In genomic region chr5:137046324-137046718, GRCm38 (mm10) we compare ENCODE assay signal across 8 mouse cellular contexts. TPM values are rescaled to one million over a fixed set of nuclear protein-coding genes. Genes with fewer than 3 reads are reported as not detected.
DNase-seq lines count a peak whose midpoint lies in the region; ATAC-seq and TF ChIP-seq lines count a peak whose summit lies in the region.

No protein-coding gene starts in this region.

- no peaks in the 10 kb centered on the region for H3K27me3 ChIP-seq in heart, postnatal 0 days (ENCODE audit: control insufficient read depth, insufficient read depth, low read length)
- H3K27me3 ChIP-seq in hindbrain, embryonic 15.5 days, result no peaks in the 10 kb centered on the region
- no peaks in the 10 kb centered on the region for H3K27me3 ChIP-seq in midbrain, embryonic 16.5 days (ENCODE audit: control insufficient read depth, insufficient read depth, low read depth, low read length)

- 22% methylated on average over 5 of the region's 5 CpGs for WGBS in heart, postnatal 0 days
- 18% methylated on average over 5 of the region's 5 CpGs for WGBS in hindbrain, embryonic 15.5 days
- 21% methylated on average over 5 of the region's 5 CpGs for WGBS in midbrain, embryonic 16.5 days

- H3K4me3 ChIP-seq in heart, postnatal 0 days (ENCODE audit: low read depth, low read length), result peak overlapping the region; percentile 76
- peak overlapping the region; percentile 42 for H3K4me3 ChIP-seq in brown adipose tissue, adult 24 weeks (ENCODE audit: insufficient read depth, low read depth, low read length)
- peak overlapping the region; percentile 61 for H3K4me3 ChIP-seq in hindbrain, embryonic 15.5 days
- peak overlapping the region; percentile 59 for H3K4me3 ChIP-seq in midbrain, embryonic 16.5 days (ENCODE audit: low read depth, low read length)

- no peaks in the 10 kb centered on the region for H3K9me3 ChIP-seq in heart, postnatal 0 days (replicated peaks; ENCODE audit: control insufficient read depth, low read length)
- H3K9me3 ChIP-seq in hindbrain, embryonic 15.5 days, result no peaks in the 10 kb centered on the region
- H3K9me3 ChIP-seq in midbrain, embryonic 16.5 days (replicated peaks; ENCODE audit: control insufficient read depth, low read length, poor library complexity, severe bottlenecking), result no peaks in the 10 kb centered on the region

- H3K9ac ChIP-seq in heart, postnatal 0 days (replicated peaks; ENCODE audit: low read depth, low read length), result no peak overlapping the region
- H3K9ac ChIP-seq in hindbrain, embryonic 15.5 days, result no peak overlapping the region
- H3K9ac ChIP-seq in midbrain, embryonic 16.5 days (ENCODE audit: low read depth, low read length), result no peak overlapping the region; the same call in 1 of the 2 replicates

- no peak for ATAC-seq in heart, postnatal 0 days (ENCODE audit: insufficient read depth, low read depth)
- no peak; the same call in 1 of the 2 replicates for ATAC-seq in hindbrain, embryonic 15.5 days (ENCODE audit: low FRiP score, low read depth)
- ATAC-seq in midbrain, embryonic 16.5 days, result peak; percentile 51
- no peak for ATAC-seq in cerebellum, adult (ENCODE audit: insufficient number of reproducible peaks, low FRiP score, low TSS enrichment)

- no peak for DNase-seq in heart, postnatal 0 days (ENCODE audit: low spot score)
- DNase-seq in heart, adult 18-20 months, result no peak
- no peak for DNase-seq in spleen, adult 18-20 months
- DNase-seq in cerebellum, postnatal 25 days, result no peak

- TF ChIP-seq EP300 in heart, postnatal 0 days (IDR thresholded peaks at IDR 0.05; ENCODE audit: low read depth), result no peak

- TF ChIP-seq CTCF in heart, postnatal 0 days (IDR thresholded peaks at IDR 0.05; ENCODE audit: low read depth), result no peak

- peaks cover 17% of the 10 kb centered on the region for H3K36me3 ChIP-seq in heart, postnatal 0 days (replicated peaks; ENCODE audit: control insufficient read depth, insufficient read depth, low read length)
- peaks cover 15% of the 10 kb centered on the region for H3K36me3 ChIP-seq in hindbrain, embryonic 15.5 days
- H3K36me3 ChIP-seq in midbrain, embryonic 16.5 days (ENCODE audit: control insufficient read depth, insufficient read depth, low read length), result peaks cover 7% of the 10 kb centered on the region

- H3K4me1 ChIP-seq in heart, postnatal 0 days (ENCODE audit: control insufficient read depth, insufficient read depth), result 0 out of 2 replicates have a peak, but pooled peaks cover 8% of the 10 kb centered on the region
- H3K4me1 ChIP-seq in brown adipose tissue, adult 24 weeks (ENCODE audit: control insufficient read depth, insufficient read depth, insufficient read length, low read length), result no peaks in the 10 kb centered on the region
- H3K4me1 ChIP-seq in hindbrain, embryonic 15.5 days (replicated peaks), result peaks cover 14% of the 10 kb centered on the region
- H3K4me1 ChIP-seq in midbrain, embryonic 16.5 days (ENCODE audit: control insufficient read depth, insufficient read depth, low read length), result peaks cover 15% of the 10 kb centered on the region

- no peak overlapping the region for H3K27ac ChIP-seq in heart, postnatal 0 days (ENCODE audit: low read depth)
- H3K27ac ChIP-seq in brown adipose tissue, adult 24 weeks (replicated peaks; ENCODE audit: low read depth, low read length), result no peak overlapping the region
- H3K27ac ChIP-seq in hindbrain, embryonic 15.5 days (replicated peaks), result peak overlapping the region; percentile 77
- H3K27ac ChIP-seq in midbrain, embryonic 16.5 days (ENCODE audit: low read length), result peak overlapping the region; percentile 88

- peak overlapping the region; percentile 97 for H3K4me2 ChIP-seq in heart, postnatal 0 days (ENCODE audit: low read depth, low read length)
- peak overlapping the region; percentile 77 for H3K4me2 ChIP-seq in hindbrain, embryonic 15.5 days
- peak overlapping the region; percentile 82 for H3K4me2 ChIP-seq in midbrain, embryonic 16.5 days (ENCODE audit: low read length)

RNA-seq across cellular contexts. Expression of gene Ap1s1, which starts 0.4 kb away (rescaled TPM):
- total RNA-seq in heart, postnatal 0 days (2014; rRNA removed; ENCODE audit: low replicate concordance), result 45.0 and 94.4 TPM in 2 replicates
- polyA plus RNA-seq in heart, postnatal 0 days (2015; fragmentation: Nextera tagmentation; extraction: Ambion mirVana), result 93.0 and 96.5 TPM in 2 replicates
- 10 to 100 TPM; 37.5 to 40.2 TPM for total RNA-seq in heart, adult 18-20 months (2021)
- polyA plus RNA-seq in brown adipose tissue, adult 24 weeks (2012; ENCODE audit: insufficient read depth, insufficient read length, missing spikeins), result 69.0 and 73.6 TPM in 2 replicates
- polyA plus RNA-seq in hindbrain, embryonic 15.5 days (2015; fragmentation: Nextera tagmentation; extraction: Ambion mirVana), result 237 and 239 TPM in 2 replicates
- polyA plus RNA-seq in midbrain, embryonic 16.5 days (2015; fragmentation: Nextera tagmentation; extraction: Ambion mirVana), result 296 and 303 TPM in 2 replicates

RNA-seq across cellular contexts. Expression of gene Vgf, which starts 20.1 kb away (rescaled TPM):
- not detected in 2 replicates for total RNA-seq in heart, postnatal 0 days (2014; rRNA removed; ENCODE audit: low replicate concordance)
- polyA plus RNA-seq in heart, postnatal 0 days (2015; fragmentation: Nextera tagmentation; extraction: Ambion mirVana), result 0.05 TPM in 1 of 2 replicates, not detected in the other
- total RNA-seq in heart, adult 18-20 months (2021), result not detected
- polyA plus RNA-seq in brown adipose tissue, adult 24 weeks (2012; ENCODE audit: insufficient read depth, insufficient read length, missing spikeins), result not detected in 2 replicates
- 15.2 and 15.4 TPM in 2 replicates for polyA plus RNA-seq in hindbrain, embryonic 15.5 days (2015; fragmentation: Nextera tagmentation; extraction: Ambion mirVana)
- 12.6 and 15.6 TPM in 2 replicates for polyA plus RNA-seq in midbrain, embryonic 16.5 days (2015; fragmentation: Nextera tagmentation; extraction: Ambion mirVana)

RNA-seq across cellular contexts. Expression of gene Serpine1, which starts 25.7 kb away (rescaled TPM):
- total RNA-seq in heart, postnatal 0 days (2014; rRNA removed; ENCODE audit: low replicate concordance), result 19.1 and 26.4 TPM in 2 replicates
- 0.93 and 1.2 TPM in 2 replicates for polyA plus RNA-seq in heart, postnatal 0 days (2015; fragmentation: Nextera tagmentation; extraction: Ambion mirVana)
- total RNA-seq in heart, adult 18-20 months (2021), result 10 to 100 TPM; 18.4 to 33.2 TPM
- polyA plus RNA-seq in brown adipose tissue, adult 24 weeks (2012; ENCODE audit: insufficient read depth, insufficient read length, missing spikeins), result 4.1 and 9.6 TPM in 2 replicates
- 0.17 and 0.29 TPM in 2 replicates for polyA plus RNA-seq in hindbrain, embryonic 15.5 days (2015; fragmentation: Nextera tagmentation; extraction: Ambion mirVana)
- polyA plus RNA-seq in midbrain, embryonic 16.5 days (2015; fragmentation: Nextera tagmentation; extraction: Ambion mirVana), result 0.25 and 0.41 TPM in 2 replicates

RNA-seq across cellular contexts. Expression of gene Znhit1, which starts 58.5 kb away (rescaled TPM):
- 39.7 and 45.6 TPM in 2 replicates for total RNA-seq in heart, postnatal 0 days (2014; rRNA removed; ENCODE audit: low replicate concordance)
- 77.0 and 78.0 TPM in 2 replicates for polyA plus RNA-seq in heart, postnatal 0 days (2015; fragmentation: Nextera tagmentation; extraction: Ambion mirVana)
- total RNA-seq in heart, adult 18-20 months (2021), result 10 to 100 TPM; 62.6 to 67.4 TPM
- polyA plus RNA-seq in brown adipose tissue, adult 24 weeks (2012; ENCODE audit: insufficient read depth, insufficient read length, missing spikeins), result 76.0 and 101 TPM in 2 replicates
- polyA plus RNA-seq in hindbrain, embryonic 15.5 days (2015; fragmentation: Nextera tagmentation; extraction: Ambion mirVana), result 134 and 145 TPM in 2 replicates
- 136 and 144 TPM in 2 replicates for polyA plus RNA-seq in midbrain, embryonic 16.5 days (2015; fragmentation: Nextera tagmentation; extraction: Ambion mirVana)

RNA-seq across cellular contexts. Expression of gene Plod3, which starts 59.5 kb away (rescaled TPM):
- total RNA-seq in heart, postnatal 0 days (2014; rRNA removed; ENCODE audit: low replicate concordance), result 37.1 and 60.3 TPM in 2 replicates
- polyA plus RNA-seq in heart, postnatal 0 days (2015; fragmentation: Nextera tagmentation; extraction: Ambion mirVana), result 21.7 and 24.5 TPM in 2 replicates
- total RNA-seq in heart, adult 18-20 months (2021), result 10 to 100 TPM; 33.2 to 35.8 TPM
- 15.4 and 16.0 TPM in 2 replicates for polyA plus RNA-seq in brown adipose tissue, adult 24 weeks (2012; ENCODE audit: insufficient read depth, insufficient read length, missing spikeins)
- polyA plus RNA-seq in hindbrain, embryonic 15.5 days (2015; fragmentation: Nextera tagmentation; extraction: Ambion mirVana), result 37.7 and 39.1 TPM in 2 replicates
- 34.7 and 37.9 TPM in 2 replicates for polyA plus RNA-seq in midbrain, embryonic 16.5 days (2015; fragmentation: Nextera tagmentation; extraction: Ambion mirVana)

Comparison
In these comparisons a context has a peak if more than half of its experiments do, and no peak if none do; other contexts are left out.
1. H3K27ac ChIP-seq: peak in hindbrain, embryonic 15.5 days (single experiment) and midbrain, embryonic 16.5 days (single experiment); none in heart, postnatal 0 days (single experiment) and brown adipose tissue, adult 24 weeks (single experiment).
2. RNA of gene Vgf, which starts 20.1 kb away (polyA plus RNA-seq): 12.6 to 15.6 TPM in midbrain, embryonic 16.5 days and 15.2 to 15.4 TPM in hindbrain, embryonic 15.5 days; 0.05 TPM in heart, postnatal 0 days and not detected in brown adipose tissue, adult 24 weeks; every median in the first group is over 10 times any median in the second.
3. Peak in every context shown above with its lines, with median percentiles within 50 percentile points of each other: H3K4me2 ChIP-seq and H3K4me3 ChIP-seq.